Mouse (Mus musculus): ENCODE data around the gene Triap1.
"Not testable (repeated sequence)": the region's sequence is repeated elsewhere in the genome, so short reads cannot be mapped to it uniquely, and the experiment has no call there.

The Triap1 gene

DNA sequence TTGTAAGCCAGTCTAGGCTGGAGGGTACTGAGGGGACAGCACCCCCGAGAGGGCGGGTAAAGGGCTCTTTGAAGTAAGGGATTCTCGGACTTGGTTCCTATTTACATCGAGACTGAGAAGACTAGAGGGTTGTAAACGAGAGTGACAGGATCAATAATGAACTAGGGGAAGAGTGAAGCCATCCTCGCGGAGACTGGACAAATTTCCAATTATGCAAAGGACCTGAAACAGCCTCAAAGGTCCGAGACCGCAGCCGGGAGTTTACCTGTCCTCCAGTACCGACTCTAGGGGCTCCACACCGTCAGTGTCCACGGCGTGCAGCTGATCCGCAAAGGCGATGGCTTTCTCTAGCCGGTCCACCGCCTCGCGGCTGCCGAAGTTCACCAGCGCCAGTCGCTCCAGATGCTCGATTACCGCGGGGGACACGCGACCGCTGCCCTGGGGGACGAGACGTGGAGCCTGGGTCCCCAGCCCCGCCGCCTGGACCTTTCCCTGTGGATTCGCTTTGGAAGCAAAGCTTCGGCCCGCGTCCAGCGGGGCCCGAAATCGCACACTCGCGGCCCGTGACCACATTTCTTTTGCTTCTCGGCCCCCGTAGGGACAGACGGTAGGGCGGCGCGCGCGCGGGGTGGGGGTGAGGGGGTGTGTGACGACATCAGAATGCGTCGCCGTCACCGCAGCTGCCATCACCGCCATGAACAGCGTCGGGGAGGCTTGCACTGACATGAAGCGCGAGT is at the start of gene Triap1, which contains the start of gene Gatc:
TSS of gene Triap1 (plus strand) at position 649 of the 737 bp plus-strand sequence.
TSS of gene Gatc (minus strand) at position 602 of the 737 bp plus-strand sequence.
- peak; percentile 91 for DNase-seq

DNA sequence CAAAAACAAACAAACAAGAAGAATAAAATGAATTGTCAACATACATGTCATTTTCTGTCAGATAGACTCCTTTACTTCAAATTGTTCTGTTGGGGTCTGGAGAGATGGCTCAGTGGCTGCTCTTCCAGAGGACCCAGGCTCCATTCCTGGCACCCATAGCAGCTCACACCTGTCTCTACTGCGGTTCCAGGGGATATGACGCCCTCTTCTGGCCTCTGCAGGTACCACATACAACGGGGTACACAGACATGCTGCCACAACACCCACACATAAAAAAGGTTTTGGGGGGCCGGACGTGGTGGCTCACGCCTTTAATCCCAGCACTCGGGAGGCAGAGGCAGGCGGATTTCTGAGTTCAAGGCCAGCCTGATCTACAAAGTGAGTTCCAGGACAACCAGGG is 46.9 kb upstream of the Triap1 start:
- DNase-seq = no peak

DNA sequence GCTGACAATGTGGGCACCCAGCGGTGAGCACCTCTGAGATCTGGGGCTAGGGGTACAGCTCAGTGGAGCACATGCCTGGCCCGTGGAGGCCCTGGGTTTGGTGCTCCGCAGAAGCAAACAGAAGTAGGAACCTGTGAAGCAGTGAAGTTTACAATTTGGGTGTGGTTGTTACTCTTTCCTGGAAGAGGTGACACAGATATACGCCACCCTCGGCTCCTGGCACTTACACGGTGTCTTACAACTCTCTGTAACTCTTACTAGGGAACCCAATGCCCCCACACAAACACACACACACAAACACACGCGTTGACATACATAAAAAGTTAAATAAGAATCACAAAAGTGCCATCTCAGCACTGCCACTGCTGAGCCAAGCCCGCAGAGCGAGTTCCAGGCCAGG is 44.7 kb upstream of the Triap1 start:
- DNase-seq = no peak

DNA sequence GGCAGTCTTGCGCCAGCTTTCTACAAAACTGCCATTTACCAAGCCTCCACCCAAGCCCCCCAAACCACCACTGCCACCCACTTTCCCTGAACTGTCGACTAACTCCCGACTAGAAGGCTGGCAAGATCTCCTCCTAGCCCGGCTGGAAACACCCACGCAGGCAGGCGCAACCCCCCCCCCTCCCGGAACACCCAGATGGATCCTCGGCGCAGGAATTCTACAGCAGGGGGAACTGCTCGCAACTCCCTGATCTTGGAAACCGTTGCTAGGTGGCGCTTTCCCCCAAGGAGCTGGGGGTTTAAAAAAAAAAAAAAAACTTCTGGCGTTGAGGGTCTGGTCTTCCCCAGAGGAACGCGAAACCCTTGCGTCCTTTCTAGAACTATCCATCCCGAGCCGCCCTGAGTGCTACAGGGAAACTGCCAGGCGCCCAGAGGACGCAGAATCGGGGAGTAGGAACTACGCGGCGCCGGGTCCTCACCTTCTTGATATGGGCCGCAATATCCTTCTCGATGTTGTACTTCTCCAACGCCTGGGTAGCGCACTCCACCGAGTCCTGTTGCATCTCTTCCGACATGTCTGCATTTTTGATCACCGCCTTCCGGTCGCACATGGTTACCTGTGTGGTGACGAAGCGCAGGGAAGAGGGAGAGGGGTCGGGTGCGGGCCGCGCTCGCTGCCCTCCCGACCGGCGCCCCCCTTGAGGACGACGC is 40.8 kb upstream of the Triap1 start:
- peak; percentile 62 for DNase-seq

DNA sequence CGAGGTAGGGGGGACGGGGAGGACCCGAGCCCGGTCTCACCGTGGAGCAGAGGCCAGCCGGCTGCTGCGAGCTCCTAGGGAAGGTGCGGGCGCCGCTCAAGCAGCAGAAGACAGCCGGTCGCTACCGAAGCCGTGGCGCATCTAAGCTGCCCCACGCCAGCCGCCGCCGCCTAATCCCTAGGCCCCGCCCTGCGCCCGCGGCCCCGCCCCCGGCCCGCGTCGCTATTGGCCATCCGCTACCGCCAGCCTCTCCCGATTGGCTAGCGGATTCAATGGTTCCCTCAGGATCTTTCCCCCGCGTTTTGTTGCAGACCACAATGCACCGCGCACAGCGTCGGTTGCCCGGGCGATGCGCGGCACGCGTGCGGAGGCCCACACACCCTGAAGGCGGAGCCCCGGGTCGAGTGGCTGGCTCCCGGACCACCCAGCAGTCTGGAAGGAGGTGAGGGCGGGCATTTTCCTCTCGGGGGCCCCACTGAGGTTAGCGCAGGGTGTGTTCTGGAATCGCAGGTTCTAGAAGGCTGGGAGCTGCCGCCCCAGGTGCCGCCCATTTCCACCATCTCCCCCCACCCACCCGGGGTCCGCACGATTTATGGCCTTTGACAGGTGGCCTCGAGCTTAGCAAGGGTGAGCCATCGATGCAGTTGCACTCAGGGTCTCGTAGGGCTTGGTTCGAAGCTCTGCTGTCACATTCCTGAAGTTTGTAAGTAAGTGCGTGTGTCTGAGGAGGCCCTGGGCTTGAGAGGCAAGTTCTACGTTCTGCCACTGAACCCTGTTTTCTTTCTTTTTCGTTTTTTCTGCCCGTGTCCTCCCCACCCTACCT is 40.0 kb upstream of the Triap1 start, which contains the start of gene Dynll1:
TSS of gene Dynll1 (minus strand) at position 208 of the 823 bp plus-strand sequence.
- DNase-seq = peak; percentile 100

DNA sequence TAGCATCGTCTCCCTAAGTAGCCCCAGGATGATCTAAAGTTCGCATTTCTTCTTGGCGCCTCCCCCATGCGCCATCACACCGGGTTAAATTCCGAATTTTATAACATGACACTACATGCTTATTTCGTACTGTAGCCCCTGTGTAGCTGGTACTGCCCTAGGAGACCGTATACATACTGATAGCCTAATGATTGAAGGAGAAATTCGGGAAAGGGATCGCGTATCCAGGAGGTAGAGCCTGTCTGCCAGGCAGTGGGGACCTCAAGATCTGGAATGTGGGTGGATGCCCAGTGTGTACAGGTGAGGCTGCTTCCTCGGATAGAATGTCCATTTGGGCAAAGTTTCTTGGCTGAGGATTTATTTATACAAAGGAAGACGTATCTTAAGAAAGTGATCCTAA is 39.4 kb upstream of the Triap1 start:
- no peak for DNase-seq

DNA sequence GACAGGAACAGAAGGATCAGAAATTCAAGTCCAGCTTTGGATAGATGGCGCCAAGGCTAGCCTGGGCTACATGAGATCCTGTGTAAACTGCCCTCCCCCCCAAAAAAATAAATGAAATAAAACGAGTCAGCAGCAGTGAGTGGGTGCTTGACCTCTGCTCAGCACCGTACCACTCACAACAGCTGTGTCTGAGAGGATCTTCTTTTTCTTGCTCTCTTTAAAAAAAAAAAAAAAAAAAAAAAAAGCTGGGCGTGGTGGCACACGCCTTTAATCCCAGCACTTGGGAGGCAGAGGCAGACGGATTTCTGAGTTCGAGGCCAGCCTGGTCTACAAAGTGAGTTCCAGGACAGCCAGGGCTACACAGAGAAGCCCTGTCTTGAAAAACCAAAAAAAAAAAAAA is 38.8 kb upstream of the Triap1 start:
- DNase-seq = not testable (repeated sequence)

DNA sequence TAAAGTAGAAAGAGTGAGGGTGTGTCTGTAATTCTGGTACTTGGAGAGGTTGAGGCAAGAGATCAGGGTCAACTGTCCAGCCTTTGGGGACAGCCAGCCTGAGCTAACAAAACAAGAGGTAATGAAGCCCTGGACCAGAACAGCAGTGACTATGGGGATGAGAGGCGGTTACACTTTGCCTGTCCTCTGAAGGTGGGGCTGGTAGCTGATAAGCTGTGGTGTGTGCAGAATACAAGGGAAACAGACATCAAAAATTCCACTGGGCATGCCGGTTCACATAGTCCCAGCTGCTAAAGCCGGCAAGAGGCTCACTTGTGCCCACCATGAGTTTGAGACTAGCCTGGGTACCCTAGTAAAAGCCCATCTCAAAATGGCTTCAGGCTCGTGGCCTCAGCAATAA is 28.7 kb upstream of the Triap1 start:
- DNase-seq = no peak

DNA sequence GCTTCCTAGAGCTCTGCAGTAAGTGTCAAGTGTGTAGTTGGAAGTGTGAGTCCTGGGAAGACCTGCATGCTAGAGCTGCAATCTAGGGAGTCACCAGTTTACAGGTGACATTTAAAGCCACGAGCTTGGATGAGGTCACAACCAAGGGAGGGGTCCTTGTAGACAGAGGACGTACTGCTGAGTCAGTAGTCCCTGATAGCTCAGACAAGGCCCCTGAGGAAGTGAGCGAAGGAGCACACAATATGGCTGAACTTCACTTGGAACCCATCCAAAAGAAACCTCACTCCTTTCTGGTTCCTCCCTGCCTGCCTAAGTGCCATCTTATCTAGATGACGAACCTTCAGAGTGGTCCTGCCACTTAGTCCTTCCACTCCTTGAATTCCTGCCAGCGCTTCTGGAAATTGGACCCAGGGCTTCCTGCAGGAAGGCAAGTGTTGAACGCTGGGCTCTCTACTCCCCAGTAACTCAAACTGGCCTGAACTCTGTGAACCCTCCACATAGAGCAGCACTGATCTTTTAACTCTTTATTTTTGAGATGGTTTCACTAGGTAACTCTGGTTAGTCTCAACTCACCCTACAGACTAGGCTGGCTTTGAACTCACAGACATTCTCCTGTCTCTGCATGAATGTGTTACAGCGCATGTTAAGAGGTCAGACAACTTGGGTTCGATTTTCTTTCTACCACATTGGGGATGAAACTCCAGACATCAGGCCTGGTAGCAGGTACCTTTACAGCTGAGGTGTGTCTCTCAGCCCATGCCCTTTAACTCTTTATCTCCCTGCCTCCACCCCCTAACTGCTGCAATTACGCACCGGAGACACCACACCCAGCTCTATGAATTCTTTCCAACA is 28.0 kb upstream of the Triap1 start:
- no peak for DNase-seq

DNA sequence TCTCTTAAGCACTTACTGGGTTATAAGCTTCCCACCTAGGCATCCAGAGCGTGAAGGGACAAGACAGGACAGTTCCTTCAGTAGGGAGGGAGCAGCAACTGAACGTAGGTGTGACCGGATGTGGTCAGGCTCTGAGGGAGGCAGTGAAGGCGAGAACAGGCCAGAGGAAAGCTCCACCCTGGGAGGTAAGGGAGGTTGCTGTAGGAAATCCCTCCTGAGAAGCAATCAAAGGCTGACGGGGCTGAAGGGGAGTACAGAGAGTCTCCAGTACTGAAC is 27.4 kb upstream of the Triap1 start:
- no peak for DNase-seq

DNA sequence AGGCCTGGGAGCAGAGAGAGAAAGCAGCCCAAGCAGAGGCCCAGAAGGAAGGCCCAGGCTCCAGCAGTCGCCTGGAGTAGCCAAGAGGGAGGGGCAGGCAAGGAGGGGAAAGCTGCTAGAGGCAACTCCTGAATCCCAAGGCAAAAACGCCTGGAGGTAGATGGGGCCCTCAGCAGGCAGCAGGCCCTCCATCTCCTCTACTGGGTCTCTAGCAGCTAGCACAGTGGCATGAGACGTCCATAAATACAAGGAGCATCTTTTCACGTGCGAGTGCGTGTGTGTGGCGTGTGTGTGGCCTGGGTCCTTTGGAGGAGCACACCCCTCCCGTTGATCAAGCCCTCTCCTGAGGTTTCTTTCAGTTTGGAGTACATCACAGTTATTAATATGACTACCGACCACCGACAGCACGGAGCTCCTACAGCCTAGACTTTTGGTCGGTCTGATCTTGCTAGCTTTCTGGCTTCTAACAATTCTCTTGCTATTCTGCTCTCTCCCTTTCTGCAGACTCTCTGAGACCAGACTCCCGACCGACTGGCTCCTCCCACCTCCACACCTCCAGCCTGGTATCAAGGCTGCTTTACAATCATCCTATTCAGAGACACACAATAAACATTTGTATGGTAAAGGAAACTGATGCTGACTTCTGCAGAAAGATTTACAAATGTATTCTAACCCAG is 23.9 kb upstream of the Triap1 start:
- no peak for DNase-seq

DNA sequence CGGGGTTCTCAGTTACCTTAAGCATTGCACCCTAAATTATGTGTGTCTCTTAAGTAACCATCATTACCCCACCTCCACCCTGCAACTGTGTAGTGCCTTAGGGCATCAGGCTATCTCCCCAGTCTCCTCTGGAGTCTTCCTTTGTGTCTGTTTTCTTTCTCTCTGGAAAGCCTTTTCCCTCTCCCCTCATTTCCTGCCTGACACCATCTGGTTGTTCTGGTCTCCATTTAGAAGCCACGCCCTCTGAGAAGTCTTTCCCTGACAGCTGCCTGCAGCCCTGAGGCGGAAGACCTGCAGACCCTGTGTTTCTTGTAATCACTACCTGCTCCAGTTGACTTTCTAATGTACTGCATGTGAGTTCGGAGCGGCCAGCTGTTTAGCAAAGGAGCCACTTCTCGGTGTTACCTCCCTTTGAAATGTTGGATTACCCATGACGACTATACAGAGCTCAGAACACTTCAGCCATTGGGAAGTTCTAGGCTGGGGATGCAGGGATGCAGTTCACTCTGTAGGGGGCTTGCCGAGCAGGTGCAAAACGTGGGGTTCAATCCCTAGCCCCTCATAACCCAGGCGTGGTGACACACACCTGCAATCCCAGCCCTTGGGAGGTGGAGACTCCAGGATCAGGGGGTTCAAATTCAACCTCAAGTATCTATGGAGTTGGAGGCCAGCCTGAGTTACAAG is 23.2 kb upstream of the Triap1 start:
- no peak for DNase-seq

DNA sequence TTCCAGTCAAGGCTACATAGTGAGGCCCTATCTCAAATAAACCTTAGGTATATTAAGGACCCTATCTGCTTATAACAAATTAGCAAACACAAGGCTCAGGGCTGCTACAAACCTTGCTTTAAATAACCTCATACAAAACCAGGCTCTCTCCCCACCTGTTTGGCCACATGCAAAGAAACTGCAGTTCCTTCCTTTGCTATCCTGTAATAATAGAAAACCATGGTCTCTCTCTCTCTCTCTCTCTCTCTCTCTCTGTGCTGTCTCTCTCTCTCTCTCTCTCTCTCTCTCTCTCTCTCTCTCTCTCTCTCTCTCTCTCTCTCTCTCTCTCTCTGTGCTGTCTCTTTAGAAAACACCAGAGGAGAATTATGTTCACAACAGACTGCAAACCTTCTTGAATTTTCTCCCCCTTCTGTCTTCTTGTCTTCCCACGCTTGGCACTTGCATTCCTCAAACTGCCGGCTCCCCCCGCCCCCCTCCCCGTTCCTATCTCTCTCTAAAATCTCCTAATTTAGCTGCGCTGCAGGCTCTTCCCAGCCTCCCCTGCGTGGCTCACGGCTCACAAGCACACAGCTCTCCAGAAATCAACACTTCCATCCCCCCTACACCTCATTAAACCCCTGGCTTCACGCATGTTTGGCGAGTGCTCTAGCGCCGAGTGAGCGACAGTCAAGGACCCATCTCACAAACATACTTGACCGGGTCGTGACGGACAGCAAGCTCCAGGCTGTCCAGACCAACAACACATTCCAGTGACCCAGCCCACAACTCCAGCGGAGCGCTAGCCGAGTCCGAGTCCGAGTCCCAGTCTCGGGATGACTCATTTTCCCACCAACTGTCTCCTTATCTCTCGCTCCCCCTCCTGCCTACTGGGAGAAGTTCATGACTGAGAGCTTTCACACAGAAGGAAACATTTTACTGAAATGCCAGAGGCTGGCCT is 21.8 kb upstream of the Triap1 start:
- DNase-seq = peak; percentile 79

DNA sequence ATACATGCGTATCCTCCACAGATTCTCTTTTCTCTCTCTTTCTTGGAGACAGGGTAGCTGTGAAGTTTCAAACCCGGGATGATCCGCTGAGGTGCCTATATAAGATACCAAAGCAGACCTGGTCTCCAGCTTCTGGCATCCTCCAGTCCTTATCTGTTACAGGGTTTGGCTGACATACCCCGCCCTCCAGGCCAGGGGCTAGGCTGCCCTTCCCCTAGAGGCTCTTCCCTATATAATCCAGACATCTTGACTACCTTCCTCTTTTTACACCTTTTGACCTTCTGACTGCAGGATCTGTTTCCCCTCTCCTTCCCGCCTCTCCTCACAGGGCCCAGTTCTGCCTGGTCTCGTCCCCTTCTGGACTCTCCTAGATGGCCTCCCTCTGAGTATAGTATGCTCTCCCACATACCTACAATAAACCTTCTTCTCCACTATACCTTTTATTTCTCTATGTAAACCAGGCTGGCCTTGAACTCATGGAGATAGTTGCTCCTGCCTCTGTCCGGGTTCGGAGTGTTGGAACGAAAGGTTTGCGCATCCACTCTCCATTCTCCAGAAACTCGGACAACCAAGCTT is 14.7 kb upstream of the Triap1 start:
- no peak for DNase-seq

DNA sequence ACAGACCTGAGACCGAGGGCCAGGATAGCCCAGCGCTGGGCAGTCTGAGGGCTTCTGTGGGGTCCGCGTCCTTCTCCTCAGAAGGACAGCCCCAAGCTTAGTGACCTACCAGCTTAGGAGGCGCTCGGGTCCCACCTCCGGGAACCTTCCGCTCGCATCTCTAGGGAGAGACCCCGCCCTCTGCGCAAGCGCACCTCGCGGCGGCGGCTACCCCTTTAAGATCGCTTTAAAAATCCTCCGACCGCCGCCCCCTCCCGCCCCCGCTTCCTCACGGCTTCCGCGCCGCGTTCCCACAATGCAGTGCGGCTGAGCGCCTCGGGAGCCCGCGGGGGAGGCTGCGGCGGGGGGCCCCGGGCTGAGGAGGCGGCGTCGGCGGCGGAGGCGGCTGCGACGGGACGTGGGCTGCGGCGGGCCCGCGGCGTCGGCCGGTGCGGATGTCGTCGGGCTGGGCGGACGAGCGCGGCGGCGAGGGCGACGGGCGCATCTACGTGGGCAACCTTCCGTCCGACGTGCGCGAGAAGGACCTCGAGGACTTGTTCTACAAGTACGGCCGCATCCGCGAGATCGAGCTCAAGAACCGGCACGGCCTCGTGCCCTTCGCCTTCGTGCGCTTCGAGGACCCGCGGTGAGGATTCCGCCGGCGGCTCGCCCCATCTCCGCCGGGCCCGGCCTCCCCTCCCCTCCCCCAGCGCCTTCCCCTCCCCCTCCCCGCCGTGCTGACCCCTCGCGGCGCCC is 14.0 kb upstream of the Triap1 start, which contains the start of gene Srsf9:
TSS of gene Srsf9 (plus strand) at position 303 of the 735 bp plus-strand sequence.
- peak; percentile 96 for DNase-seq

DNA sequence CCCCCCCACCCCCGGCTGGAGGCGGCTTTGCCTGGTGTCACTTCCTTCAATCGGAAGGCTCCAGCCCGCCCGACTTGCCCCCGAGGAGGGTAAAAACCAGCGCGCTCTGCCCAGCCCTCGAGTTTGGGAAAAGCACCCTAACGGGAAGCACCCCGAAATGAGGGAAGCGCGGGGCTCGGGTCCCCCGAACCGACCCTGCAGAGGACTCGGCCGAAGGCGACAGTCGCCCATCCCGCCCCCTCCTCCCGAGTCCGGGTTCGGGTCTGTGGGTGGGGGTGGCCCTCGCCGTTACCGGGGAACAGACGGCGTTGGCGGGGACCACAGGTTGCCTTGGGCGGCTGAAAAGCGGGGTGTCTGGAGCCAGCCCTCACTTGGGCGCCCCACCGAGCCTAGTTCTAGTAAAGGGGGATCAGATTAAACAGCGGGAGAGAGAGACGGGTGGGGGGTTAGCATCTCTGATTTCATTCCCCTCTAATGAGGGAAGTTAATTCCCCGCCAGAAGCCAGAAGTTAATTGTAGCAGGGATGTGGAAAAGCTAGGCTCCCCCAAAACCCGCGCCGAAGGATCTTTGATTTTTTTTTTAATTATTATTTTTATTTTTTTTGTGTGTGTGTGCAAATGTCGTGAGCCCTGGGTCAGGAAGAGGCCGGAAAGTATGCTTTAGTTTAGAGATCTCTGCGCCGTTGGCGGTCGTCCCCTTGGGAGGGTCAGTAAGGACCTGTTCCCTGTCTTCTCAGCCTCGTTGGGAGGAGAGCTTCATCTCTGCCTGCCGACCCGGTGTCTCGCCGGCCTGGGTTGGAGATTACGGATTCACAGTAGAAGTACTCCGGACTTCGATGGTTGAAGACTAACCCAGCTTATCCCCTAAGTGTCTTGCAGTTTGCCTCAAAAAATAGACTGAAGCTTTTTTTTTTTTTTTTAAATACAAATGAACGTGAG is 13.1 kb upstream of the Triap1 start:
- peak; percentile 51 for DNase-seq

DNA sequence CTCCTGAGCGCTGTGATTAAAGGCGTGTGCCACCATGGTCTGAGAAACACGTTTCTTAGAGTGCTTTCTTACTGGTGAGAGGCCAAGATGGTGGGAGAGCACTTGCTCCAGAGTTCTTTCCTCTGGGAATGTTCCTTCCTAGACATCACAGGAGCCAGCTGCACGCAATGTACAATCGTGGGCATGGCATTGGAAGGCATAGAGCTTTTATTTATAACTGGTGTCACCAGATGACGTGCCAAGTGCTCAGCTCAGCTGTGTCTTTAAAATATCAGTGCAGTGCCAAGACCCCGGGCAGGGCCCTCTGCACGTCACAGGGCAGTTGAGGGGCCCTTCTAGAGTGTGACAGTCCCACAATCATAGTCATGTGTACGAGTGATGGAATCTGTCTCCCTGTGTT is 10.1 kb upstream of the Triap1 start:
- no peak for DNase-seq

DNA sequence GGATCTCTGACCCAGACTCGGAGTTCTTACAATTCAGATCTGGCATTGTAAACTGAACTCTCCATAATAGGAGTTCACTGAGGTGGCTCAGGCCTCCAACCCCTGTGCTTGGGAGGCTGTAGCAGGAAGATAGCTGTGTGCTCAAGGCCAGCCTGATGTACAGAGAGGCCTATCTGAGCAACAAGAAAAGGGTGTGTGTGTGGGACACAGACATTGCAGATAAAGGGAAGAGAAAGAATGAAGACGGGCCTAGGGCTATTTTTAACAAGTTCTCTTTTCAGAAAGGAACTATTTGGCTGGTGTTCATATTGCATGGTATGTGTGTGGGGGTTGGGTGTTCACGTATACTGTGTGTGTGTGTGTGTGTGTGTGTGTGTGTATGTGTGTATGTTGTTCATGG is 7.4 kb upstream of the Triap1 start:
- DNase-seq = no peak

Data from cerebellum, adult 8-10 months (tissue).